Mouse (Mus musculus) lung, adult 2 months (tissue): ENCODE data around the gene Slc17a7.

Experiments used
- CTCF ChIP-seq: fragments of 200-500 bp; IDR thresholded peaks from 2 replicates; pipeline ENCODE4 v1.5.1; 2011; ENCODE audit warnings: mild to moderate bottlenecking, low read length, control low read depth; ENCODE audit not compliant: insufficient read depth
- POLR2A ChIP-seq: fragments of 200-500 bp; IDR thresholded peaks from 2 replicates; pipeline ENCODE4 v1.6.1; 2011; ENCODE audit warnings: low read depth, mild to moderate bottlenecking, control low read depth, low read length, borderline replicate concordance; ENCODE audit errors: extremely low read depth

- TF ChIP-seq CTCF (no peak), POLR2A (no peak)
Observed at GRCm38 (mm10) chr7:45163735-45164490, at the start of gene Slc17a7.
